Mouse (Mus musculus) C2C12 (cell line): Measurements from ENCODE around the gene Gm11985. TPM values are rescaled to one million over a fixed set of nuclear protein-coding genes. Genes with fewer than 3 reads are reported as not detected.

Source experiments
- H3K27me3 ChIP-seq: one replicate; pipeline ENCODE4 v1.6.1; 2011; ENCODE audit not compliant: control insufficient read depth, insufficient read depth, insufficient read length
- H3K36me3 ChIP-seq: one replicate; pipeline ENCODE4 v1.6.1; 2011; ENCODE audit not compliant: control insufficient read depth, insufficient read depth
- H3K4me3 ChIP-seq: one replicate; pipeline ENCODE4 v1.5.1; 2011; ENCODE audit warnings: mild to moderate bottlenecking, control low read depth; ENCODE audit not compliant: poor library complexity, insufficient read depth, severe bottlenecking
- H3K79me2 ChIP-seq: one replicate; pipeline ENCODE4 v1.6.1; 2011; ENCODE audit not compliant: control insufficient read depth, insufficient read depth
- H3K79me3 ChIP-seq: one replicate; pipeline ENCODE4 v1.6.1; 2011; ENCODE audit warnings: low read depth, control low read depth
- H3ac ChIP-seq: one replicate; pipeline ENCODE3; 2011; ENCODE audit warnings: low read depth; ENCODE audit not compliant: control insufficient read depth, insufficient read length
- CEBPB ChIP-seq: IDR thresholded peaks from one replicate; pipeline ENCODE4 v1.6.1; 2011; ENCODE audit warnings: low read depth, mild to moderate bottlenecking, control low read depth, moderate library complexity
- CTCF ChIP-seq: IDR thresholded peaks from one replicate; pipeline ENCODE4 v1.5.1; 2011; ENCODE audit not compliant: control insufficient read depth, insufficient read depth, insufficient read length
- FOSL1 ChIP-seq: IDR thresholded peaks from one replicate; pipeline ENCODE4 v1.8.0; 2011; ENCODE audit warnings: mild to moderate bottlenecking, low read length; ENCODE audit not compliant: poor library complexity, insufficient read depth, severe bottlenecking
- MAX ChIP-seq: IDR thresholded peaks from one replicate; pipeline ENCODE4 v1.6.1; 2011; ENCODE audit warnings: mild to moderate bottlenecking, control low read depth
- MYOD1 ChIP-seq: IDR thresholded peaks from one replicate; pipeline ENCODE4 v1.6.1; 2011; ENCODE audit warnings: low read depth; ENCODE audit not compliant: control insufficient read depth, insufficient read length
- MYOG ChIP-seq: IDR thresholded peaks from one replicate; pipeline ENCODE4 v1.6.1; 2011; ENCODE audit not compliant: control insufficient read depth, insufficient read length; ENCODE audit errors: extremely low read depth
- USF1 ChIP-seq: IDR thresholded peaks from one replicate; pipeline ENCODE4 v1.6.1; 2011; ENCODE audit warnings: low read depth, mild to moderate bottlenecking, control low read depth, moderate library complexity
- polyA plus RNA-seq: library from polyadenylated mRNA; unstranded; fragments of >200 nt; fragmentation: generic; extraction: Trizol; gene quantifications from one replicate; pipeline ENCODE4 v1.2.1, GENCODE M21; 2012; ENCODE audit warnings: missing spikeins

Gene Gm11985
- polyA plus RNA-seq, 1 experiment: not detected

- TF ChIP-seq MYOG (no peak), CEBPB (no peak), CTCF (no peak), USF1 (no peak), MYOD1 (no peak), FOSL1 (no peak), MAX (no peak)
- Histone ChIP-seq H3K27me3 (no peaks in the 10 kb centered on the region), H3ac (no peak overlapping the region), H3K79me3 (no peaks in the 10 kb centered on the region), H3K79me2 (no peaks in the 10 kb centered on the region), H3K4me3 (no peak overlapping the region), H3K36me3 (no peaks in the 10 kb centered on the region)
Measured at GRCm38 (mm10) chr11:7173664-7174063, 14.7 kb downstream of the Gm11985 start.

DNA sequence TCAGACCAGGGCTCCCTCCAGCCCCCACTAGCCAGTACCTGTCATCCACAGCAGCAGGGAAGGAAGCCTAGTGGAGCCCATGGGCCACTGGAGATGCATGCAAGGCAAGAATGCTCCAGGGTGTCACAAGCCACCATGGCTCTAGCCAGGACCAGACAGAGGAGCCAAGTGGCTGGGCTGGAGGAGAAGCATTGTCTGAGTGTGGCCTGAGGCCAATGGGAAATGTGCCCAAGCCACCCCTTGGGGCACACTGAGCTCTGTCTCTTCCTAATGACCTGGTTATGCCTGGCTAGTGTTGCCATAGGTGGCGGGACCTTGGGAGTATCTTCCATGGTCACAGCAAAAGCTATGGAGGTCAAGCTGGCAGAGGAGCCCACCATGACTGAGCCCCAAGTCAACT is 18.7 kb downstream of the Gm11985 start:
- TF ChIP-seq USF1: no peak
- no peak for TF ChIP-seq MAX
- no peak for TF ChIP-seq MYOD1
- Histone ChIP-seq H3K79me3 (no peaks in the 10 kb centered on the region), H3K27me3 (no peaks in the 10 kb centered on the region), H3K4me3 (no peak overlapping the region), H3K36me3 (no peaks in the 10 kb centered on the region), H3K79me2 (no peaks in the 10 kb centered on the region), H3ac (no peak overlapping the region)

DNA sequence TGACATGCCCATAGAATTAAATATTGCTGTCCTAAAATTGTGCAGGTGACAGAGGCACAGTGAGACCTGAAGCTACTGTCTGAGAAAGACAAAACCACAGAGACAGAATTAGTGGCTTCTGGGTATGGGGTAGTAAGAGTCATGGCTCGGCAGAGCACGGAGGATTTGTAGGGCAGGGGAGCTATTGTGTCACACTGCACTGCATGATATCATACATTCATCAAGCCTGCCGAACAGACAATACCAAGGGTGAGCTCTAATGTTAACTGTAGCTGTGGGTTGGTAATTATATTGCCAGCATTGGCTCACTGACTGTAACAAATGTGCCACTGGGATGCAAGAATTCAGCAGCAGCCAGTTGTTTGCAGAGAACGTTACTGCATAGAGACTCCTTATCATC is 24.0 kb downstream of the Gm11985 start:
- Histone ChIP-seq H3K27me3 (no peaks in the 10 kb centered on the region), H3ac (no peak overlapping the region), H3K79me3 (no peaks in the 10 kb centered on the region), H3K36me3 (no peaks in the 10 kb centered on the region), H3K79me2 (no peaks in the 10 kb centered on the region), H3K4me3 (no peak overlapping the region)
- TF ChIP-seq FOSL1 (no peak), CTCF (no peak), MYOD1 (no peak), MYOG (no peak), MAX (no peak), USF1 (no peak), CEBPB (no peak)

DNA sequence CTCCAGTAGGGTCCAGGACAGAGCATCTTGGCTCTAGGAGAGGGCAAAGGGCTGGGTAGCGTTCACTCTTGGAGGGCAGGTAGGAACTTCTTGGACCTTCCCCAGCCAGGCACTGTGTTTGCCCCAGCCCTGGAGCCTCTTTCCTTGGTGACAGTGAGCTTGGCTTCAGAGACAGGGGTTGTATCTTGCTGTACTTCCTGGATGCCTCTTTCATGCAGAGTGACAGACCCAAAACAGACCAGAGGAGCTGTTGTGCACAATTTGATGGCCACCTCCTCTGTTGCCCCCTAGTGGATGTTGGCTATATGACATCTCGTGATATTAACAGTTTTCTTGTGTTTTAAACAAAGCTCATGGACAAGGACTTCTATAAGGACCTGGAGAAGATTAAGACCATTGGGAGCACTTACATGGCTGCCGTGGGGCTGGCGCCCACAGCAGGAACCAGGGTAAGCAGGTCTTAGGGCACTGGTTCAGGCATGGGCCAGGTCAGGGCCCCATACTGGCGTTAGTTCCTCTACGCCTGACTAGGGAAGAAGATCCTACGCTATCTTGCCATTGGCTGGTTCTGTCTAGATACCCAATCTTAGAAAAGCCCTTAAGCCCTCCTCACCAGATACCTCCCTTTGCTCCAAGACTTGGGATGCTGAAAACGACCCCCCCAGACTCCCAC is 26.7 kb downstream of the Gm11985 start:
- Histone ChIP-seq H3K79me3 (no peaks in the 10 kb centered on the region), H3K4me3 (no peak overlapping the region), H3K27me3 (no peaks in the 10 kb centered on the region)

DNA sequence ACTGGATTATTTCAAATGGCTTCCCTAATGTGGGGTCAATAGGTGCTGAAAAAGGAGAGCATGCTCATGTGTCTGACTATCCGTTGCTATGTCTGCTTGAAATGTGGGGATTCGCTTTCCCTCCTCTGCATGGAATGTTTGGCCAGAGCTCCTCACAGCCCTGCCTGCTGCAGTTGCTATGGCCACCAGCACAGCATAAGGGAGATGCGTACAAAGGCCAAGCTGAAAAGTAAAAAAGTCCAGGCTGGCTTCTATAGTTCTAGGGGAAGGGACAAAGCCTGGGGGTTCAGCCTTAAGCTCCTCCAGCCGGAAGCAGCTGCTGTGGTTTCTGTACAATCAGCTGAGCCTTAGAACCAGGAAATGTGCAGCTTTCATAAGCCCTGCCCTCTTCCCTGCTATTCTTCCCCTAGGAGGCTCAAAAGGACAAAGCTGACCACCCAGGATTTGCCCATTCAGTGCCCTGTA is 27.7 kb downstream of the Gm11985 start:
- Histone ChIP-seq H3K79me2 (no peaks in the 10 kb centered on the region), H3K36me3 (no peaks in the 10 kb centered on the region), H3K79me3 (no peaks in the 10 kb centered on the region), H3K27me3 (no peaks in the 10 kb centered on the region), H3K4me3 (no peak overlapping the region), H3ac (no peak overlapping the region)
- TF ChIP-seq CTCF (no peak), FOSL1 (no peak), USF1 (no peak), CEBPB (no peak), MAX (no peak), MYOD1 (no peak), MYOG (no peak)

More for the DNA sequence above, 26.7 kb downstream of the Gm11985 start:
- Histone ChIP-seq H3K79me2 (no peaks in the 10 kb centered on the region), H3ac (no peak overlapping the region), H3K36me3 (no peaks in the 10 kb centered on the region)
- TF ChIP-seq MAX: no peak
- TF ChIP-seq MYOG: no peak
- TF ChIP-seq USF1: no peak
- no peak for TF ChIP-seq FOSL1
- no peak for TF ChIP-seq MYOD1
- no peak for TF ChIP-seq CTCF
- no peak for TF ChIP-seq CEBPB

- Histone ChIP-seq H3ac (no peak overlapping the region), H3K79me3 (no peaks in the 10 kb centered on the region), H3K36me3 (no peaks in the 10 kb centered on the region), H3K4me3 (no peak overlapping the region), H3K79me2 (no peaks in the 10 kb centered on the region), H3K27me3 (no peaks in the 10 kb centered on the region)
- TF ChIP-seq FOSL1: no peak
- no peak for TF ChIP-seq MYOD1
Measured at GRCm38 (mm10) chr11:7160146-7160545, 28.2 kb downstream of the Gm11985 start.
